Mouse (Mus musculus) neural tube, embryonic 12.5 days (tissue): ENCODE results near the gene Kirrel3. TPM values are rescaled to one million over a fixed set of nuclear protein-coding genes. Genes with fewer than 3 reads are reported as not detected.

ENCODE experiments used
- ATAC-seq: fragments of 200-750 bp; cut with Nextera tagmentation; 2 replicates; pipeline ENCODE4 v1.8.0; 2017; ENCODE audit warnings: low read depth, mild to moderate bottlenecking, moderate TSS enrichment, moderate library complexity; ENCODE audit not compliant: low FRiP score
- H3K27ac ChIP-seq: fragments of 300-500 bp; sonication (generic); 2 replicates; pipeline ENCODE4 v1.5.1; 2016
- H3K27me3 ChIP-seq: fragments of 300-500 bp; sonication (generic); replicated peaks from 2 replicates; pipeline ENCODE4 v1.6.1; 2016; ENCODE audit warnings: mild to moderate bottlenecking
- H3K36me3 ChIP-seq: fragments of 300-500 bp; sonication (generic); 2 replicates; pipeline ENCODE4 v1.6.1; 2016; ENCODE audit warnings: mild to moderate bottlenecking
- H3K4me1 ChIP-seq: fragments of 300-500 bp; sonication (generic); 2 replicates; pipeline ENCODE4 v1.6.1; 2016
- H3K4me2 ChIP-seq: fragments of 300-500 bp; sonication (generic); replicated peaks from 2 replicates; pipeline ENCODE4 v1.6.1; 2016; ENCODE audit warnings: mild to moderate bottlenecking
- H3K4me3 ChIP-seq: fragments of 300-500 bp; sonication (generic); 2 replicates; pipeline ENCODE4 v1.5.1; 2016
- H3K9ac ChIP-seq: fragments of 300-500 bp; sonication (generic); 2 replicates; pipeline ENCODE4 v1.6.1; 2016; ENCODE audit warnings: mild to moderate bottlenecking
- H3K9me3 ChIP-seq: fragments of 300-500 bp; sonication (generic); 2 replicates; pipeline ENCODE4 v1.6.1; 2016; ENCODE audit warnings: mild to moderate bottlenecking
- WGBS: fragments of 180-500 bp; shearing (Covaris S2); methylation state at CpG from one replicate; pipeline ENCODE4 v1.1.7; 2016; 5-methylcytosine and 5-hydroxymethylcytosine counted together
- polyA plus RNA-seq: library from polyadenylated mRNA; unstranded; fragments of >200 nt; fragmentation: Nextera tagmentation; extraction: Ambion mirVana; gene quantifications from 2 replicates; pipeline ENCODE4 v1.2.1, GENCODE M21; 2016

Gene Kirrel3
- polyA plus RNA-seq, 1 experiment from 2014 or later, result 12.7 TPM

DNA sequence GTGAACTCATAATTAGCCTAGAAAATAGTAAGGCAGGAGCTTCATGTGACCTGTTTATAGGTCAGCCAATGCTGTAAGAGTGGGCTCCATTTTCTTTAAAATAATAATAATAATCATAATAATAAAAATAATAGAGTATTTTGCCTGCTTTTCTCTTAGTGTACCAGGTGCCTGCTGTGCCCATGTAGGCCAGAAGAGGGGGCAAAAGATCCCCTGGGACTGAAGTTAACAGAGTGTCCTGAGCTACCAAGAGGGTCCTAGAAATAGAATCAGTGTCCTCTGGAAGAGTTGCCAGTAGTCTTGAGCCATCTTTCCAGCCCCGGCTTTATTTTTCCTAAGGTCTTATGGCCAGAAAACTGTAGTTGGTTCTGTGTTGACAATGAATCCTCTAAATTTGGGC, 174.9 kb downstream of the Kirrel3 start:
- H3K27me3 ChIP-seq, result no peaks in the 10 kb centered on the region
- no peak overlapping the region for H3K4me2 ChIP-seq
- no peak overlapping the region for H3K4me3 ChIP-seq
- WGBS, result 79% methylated on average over 1 of the region's 1 CpGs
- H3K4me1 ChIP-seq, result no peaks in the 10 kb centered on the region; the same call in 1 of the 2 replicates
- no peaks in the 10 kb centered on the region for H3K9me3 ChIP-seq
- H3K9ac ChIP-seq, result no peak overlapping the region
- no peak for ATAC-seq
- no peaks in the 10 kb centered on the region for H3K36me3 ChIP-seq
- H3K27ac ChIP-seq, result no peak overlapping the region

DNA sequence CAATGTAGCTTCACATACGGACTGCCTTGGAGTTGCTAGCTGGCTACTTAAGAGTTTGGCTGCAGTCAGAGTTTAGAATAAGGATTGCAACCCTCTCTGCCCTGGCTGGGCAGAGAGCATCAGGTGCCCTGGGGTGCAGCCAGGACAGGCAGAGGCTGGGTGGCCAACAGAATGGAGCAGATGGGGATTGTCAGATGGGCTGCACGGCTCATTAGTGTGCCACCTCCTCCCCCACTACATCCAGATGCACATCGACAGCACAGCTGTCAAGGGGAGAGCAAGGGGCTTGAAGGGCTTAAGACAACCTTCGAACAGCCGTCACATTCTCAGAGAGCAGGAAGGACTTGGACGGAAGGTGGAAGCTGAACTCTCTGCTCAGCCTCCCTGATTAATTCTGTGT, 177.7 kb downstream of the Kirrel3 start:
- no peaks in the 10 kb centered on the region for H3K9me3 ChIP-seq
- ATAC-seq, result no peak

DNA sequence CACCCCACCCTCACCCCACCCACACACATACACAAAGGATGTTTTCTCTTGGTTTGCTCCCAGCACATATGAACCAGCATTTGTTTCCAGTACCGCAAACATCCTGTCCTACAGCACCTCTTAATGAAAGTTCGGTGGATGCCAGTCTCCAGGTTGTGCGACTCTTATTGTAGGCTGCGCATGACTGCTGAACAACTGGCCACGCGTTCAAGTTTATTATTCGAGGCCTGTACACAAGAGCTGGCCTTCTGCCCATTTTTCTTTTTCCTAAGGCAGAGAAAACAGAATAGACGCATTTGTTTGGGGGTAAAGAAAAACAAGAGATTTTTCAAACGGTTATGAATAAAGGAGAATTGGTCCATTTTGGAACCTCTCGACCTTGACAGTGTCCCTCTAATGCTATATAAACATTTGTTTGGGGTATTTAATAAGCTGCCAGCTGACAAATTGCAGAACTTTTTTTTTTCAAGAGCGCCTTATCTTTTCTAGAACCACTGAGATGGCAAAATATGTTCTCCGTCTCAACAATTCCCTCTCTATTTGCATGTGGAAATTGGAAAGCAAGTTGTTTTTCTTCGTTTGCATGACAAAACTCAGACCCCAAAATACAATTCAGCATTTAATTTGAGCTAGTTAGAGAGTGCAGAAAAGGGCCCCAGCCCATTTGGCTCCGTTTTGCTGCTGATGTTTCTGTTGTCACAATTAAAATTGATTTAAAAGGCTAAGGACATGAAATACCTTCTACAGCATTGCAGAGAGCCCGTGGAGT, 179.9 kb downstream of the Kirrel3 start:
- Histone ChIP-seq H3K9me3 (no peaks in the 10 kb centered on the region), H3K9ac (no peak overlapping the region), H3K4me1 (peaks cover 6% of the 10 kb centered on the region; the same call in 1 of the 2 replicates), H3K36me3 (no peaks in the 10 kb centered on the region), H3K4me2 (no peak overlapping the region), H3K4me3 (no peak overlapping the region), H3K27me3 (no peaks in the 10 kb centered on the region), H3K27ac (no peak overlapping the region)
- 73% methylated on average over 15 of the region's 15 CpGs for WGBS
- ATAC-seq, result no peak

More for the DNA sequence above, 177.7 kb downstream of the Kirrel3 start:
- Histone ChIP-seq H3K4me3 (no peak overlapping the region), H3K27ac (no peak overlapping the region), H3K4me2 (no peak overlapping the region), H3K4me1 (peaks cover 6% of the 10 kb centered on the region; the same call in 1 of the 2 replicates), H3K27me3 (no peaks in the 10 kb centered on the region), H3K9ac (no peak overlapping the region), H3K36me3 (no peaks in the 10 kb centered on the region)
- WGBS, result 52% methylated on average over 6 of the region's 6 CpGs

- ATAC-seq, result no peak
- no peak overlapping the region for H3K27ac ChIP-seq
- peaks cover 6% of the 10 kb centered on the region; the same call in 1 of the 2 replicates for H3K4me1 ChIP-seq
- no peaks in the 10 kb centered on the region for H3K9me3 ChIP-seq
- H3K9ac ChIP-seq, result no peak overlapping the region
- no peaks in the 10 kb centered on the region; the same call in 1 of the 2 replicates for H3K27me3 ChIP-seq
- no peak overlapping the region for H3K4me2 ChIP-seq
- no peaks in the 10 kb centered on the region for H3K36me3 ChIP-seq
- 84% methylated on average over 1 of the region's 1 CpGs for WGBS
- H3K4me3 ChIP-seq, result no peak overlapping the region
Observed at GRCm38 (mm10) chr9:34667182-34667581, 181.5 kb downstream of the Kirrel3 start.

- no peak overlapping the region for H3K27ac ChIP-seq
- peaks cover 3% of the 10 kb centered on the region; the same call in 1 of the 2 replicates for H3K4me1 ChIP-seq
- H3K9ac ChIP-seq, result no peak overlapping the region
- 69% methylated on average over 2 of the region's 2 CpGs for WGBS
- H3K27me3 ChIP-seq, result no peaks in the 10 kb centered on the region; the same call in 1 of the 2 replicates
- no peak for ATAC-seq
- H3K4me2 ChIP-seq, result no peak overlapping the region
- H3K9me3 ChIP-seq, result no peaks in the 10 kb centered on the region
- H3K36me3 ChIP-seq, result no peaks in the 10 kb centered on the region
- H3K4me3 ChIP-seq, result no peak overlapping the region
Observed at GRCm38 (mm10) chr9:34670906-34671305, 185.2 kb downstream of the Kirrel3 start.

- H3K9me3 ChIP-seq, result no peaks in the 10 kb centered on the region
- no peaks in the 10 kb centered on the region for H3K36me3 ChIP-seq
- no peaks in the 10 kb centered on the region for H3K27me3 ChIP-seq
- H3K27ac ChIP-seq, result no peak overlapping the region
- no peak overlapping the region for H3K4me2 ChIP-seq
- H3K4me3 ChIP-seq, result no peak overlapping the region
- no peak overlapping the region for H3K9ac ChIP-seq
- ATAC-seq, result no peak
- WGBS, result 92% methylated on average over 6 of the region's 6 CpGs
- no peaks in the 10 kb centered on the region for H3K4me1 ChIP-seq
Observed at GRCm38 (mm10) chr9:34686798-34687197, 201.1 kb downstream of the Kirrel3 start.

GRCm38 (mm10) chr9:34688358-34688757, 202.7 kb downstream of the Kirrel3 start:
- Histone ChIP-seq H3K9ac (no peak overlapping the region), H3K4me2 (no peak overlapping the region), H3K36me3 (no peaks in the 10 kb centered on the region), H3K4me1 (no peaks in the 10 kb centered on the region), H3K4me3 (no peak overlapping the region), H3K27ac (no peak overlapping the region), H3K27me3 (no peaks in the 10 kb centered on the region), H3K9me3 (no peaks in the 10 kb centered on the region)
- 61% methylated on average over 4 of the region's 4 CpGs for WGBS
- no peak for ATAC-seq

DNA sequence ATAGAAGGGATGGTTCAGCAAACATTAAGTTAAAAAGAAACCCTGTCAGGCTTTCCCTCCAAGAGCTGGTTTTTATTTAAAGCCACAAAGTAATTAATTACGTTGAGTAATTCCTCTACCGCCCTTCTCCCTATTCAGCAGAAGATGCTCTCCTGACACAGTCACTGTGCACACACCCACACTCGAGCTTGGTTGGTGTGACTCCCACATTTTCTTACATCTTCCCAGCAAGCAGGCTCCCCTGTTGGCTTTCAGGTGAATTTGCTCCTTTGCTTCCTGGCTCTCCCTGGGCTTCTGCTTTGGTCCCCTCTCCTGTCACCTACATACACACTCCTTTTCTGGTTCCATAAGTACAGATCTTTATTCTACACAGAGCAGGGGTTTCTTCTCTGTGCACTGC, 203.7 kb downstream of the Kirrel3 start:
- H3K9ac ChIP-seq, result no peak overlapping the region
- no peaks in the 10 kb centered on the region for H3K4me1 ChIP-seq
- no peaks in the 10 kb centered on the region for H3K27me3 ChIP-seq
- WGBS, result 75% methylated on average over 3 of the region's 3 CpGs
- H3K4me3 ChIP-seq, result no peak overlapping the region
- H3K9me3 ChIP-seq, result no peaks in the 10 kb centered on the region
- ATAC-seq, result no peak
- no peak overlapping the region for H3K27ac ChIP-seq
- H3K36me3 ChIP-seq, result no peaks in the 10 kb centered on the region
- H3K4me2 ChIP-seq, result no peak overlapping the region

- no peaks in the 10 kb centered on the region for H3K36me3 ChIP-seq
- H3K4me1 ChIP-seq, result no peaks in the 10 kb centered on the region
- no peak for ATAC-seq
- H3K4me3 ChIP-seq, result no peak overlapping the region
- H3K9me3 ChIP-seq, result no peaks in the 10 kb centered on the region
- WGBS, result 81% methylated on average over 5 of the region's 5 CpGs
- no peak overlapping the region for H3K9ac ChIP-seq
- H3K27ac ChIP-seq, result no peak overlapping the region
- H3K27me3 ChIP-seq, result no peaks in the 10 kb centered on the region
- H3K4me2 ChIP-seq, result no peak overlapping the region
Observed at GRCm38 (mm10) chr9:34695646-34696045, 210.0 kb downstream of the Kirrel3 start.

- no peak overlapping the region for H3K9ac ChIP-seq
- H3K36me3 ChIP-seq, result no peaks in the 10 kb centered on the region
- H3K4me3 ChIP-seq, result no peak overlapping the region
- no peak overlapping the region for H3K27ac ChIP-seq
- no peaks in the 10 kb centered on the region for H3K27me3 ChIP-seq
- WGBS, result 81% methylated on average over 12 of the region's 12 CpGs
- H3K9me3 ChIP-seq, result no peaks in the 10 kb centered on the region
- H3K4me1 ChIP-seq, result peaks cover 3% of the 10 kb centered on the region; the same call in 1 of the 2 replicates
- H3K4me2 ChIP-seq, result no peak overlapping the region
- ATAC-seq, result 0 out of 2 replicates have a peak, but pooled peaks have one; percentile 13
Observed at GRCm38 (mm10) chr9:34703547-34704300, 218.0 kb downstream of the Kirrel3 start.

- H3K9ac ChIP-seq, result no peak overlapping the region
- no peaks in the 10 kb centered on the region for H3K27me3 ChIP-seq
- no peak overlapping the region for H3K4me3 ChIP-seq
- no peak overlapping the region for H3K27ac ChIP-seq
- no peaks in the 10 kb centered on the region for H3K9me3 ChIP-seq
- ATAC-seq, result 0 out of 2 replicates have a peak, but pooled peaks have one; percentile 25
- 33% methylated on average over 2 of the region's 2 CpGs for WGBS
- peaks cover 3% of the 10 kb centered on the region; the same call in 1 of the 2 replicates for H3K4me1 ChIP-seq
- no peaks in the 10 kb centered on the region for H3K36me3 ChIP-seq
- H3K4me2 ChIP-seq, result no peak overlapping the region
Observed at GRCm38 (mm10) chr9:34704357-34704756, 218.7 kb downstream of the Kirrel3 start.

DNA sequence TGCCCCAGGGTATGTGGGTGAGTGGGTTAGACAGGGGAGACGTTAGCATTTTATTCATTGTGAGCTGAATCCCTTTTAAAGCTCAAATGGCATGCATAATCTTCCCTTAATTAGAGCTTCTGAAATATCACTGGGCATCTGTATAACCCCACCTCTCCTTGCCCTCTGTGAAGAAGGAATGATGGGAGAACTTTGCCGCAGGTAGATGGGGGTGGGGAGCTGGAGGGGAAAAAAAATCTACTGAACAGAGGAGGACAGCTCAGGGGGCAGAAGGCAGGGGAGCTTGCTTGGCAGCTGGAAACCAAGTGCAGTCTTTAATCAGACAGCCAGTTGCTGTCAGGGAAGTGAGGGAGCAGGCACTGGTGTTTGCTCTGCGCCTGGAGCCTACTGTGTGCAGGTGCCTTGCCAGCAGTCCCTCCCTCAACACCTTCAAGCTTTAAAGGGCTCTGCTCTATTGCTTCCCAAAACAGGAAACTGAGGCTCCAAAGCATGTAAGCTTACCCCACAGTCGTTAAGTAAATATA, 220.7 kb downstream of the Kirrel3 start:
- H3K9ac ChIP-seq, result no peak overlapping the region
- ATAC-seq, result 0 out of 2 replicates have a peak, but pooled peaks have one; percentile 29
- no peak overlapping the region for H3K4me2 ChIP-seq
- H3K9me3 ChIP-seq, result no peaks in the 10 kb centered on the region
- peaks cover 3% of the 10 kb centered on the region; the same call in 1 of the 2 replicates for H3K4me1 ChIP-seq
- no peaks in the 10 kb centered on the region for H3K36me3 ChIP-seq
- 43% methylated on average over 4 of the region's 4 CpGs for WGBS
- H3K27ac ChIP-seq, result no peak overlapping the region
- no peaks in the 10 kb centered on the region for H3K27me3 ChIP-seq
- H3K4me3 ChIP-seq, result no peak overlapping the region
